Mouse (Mus musculus) hindbrain, postnatal 0 days (tissue): ENCODE results near the gene Anp32b. TPM values are rescaled to one million over a fixed set of nuclear protein-coding genes. Genes with fewer than 3 reads are reported as not detected.

Experiments
- ATAC-seq: fragments of 200-750 bp; cut with Nextera tagmentation; 2 replicates; pipeline ENCODE4 v1.8.0; 2017; ENCODE audit warnings: mild to moderate bottlenecking, moderate TSS enrichment, moderate library complexity
- DNase-seq: peaks from one replicate; pipeline ENCODE4 v3.0.0-alpha.2; 2015; ENCODE audit warnings: low spot score
- H3K27ac ChIP-seq: fragments of 300-500 bp; sonication (generic); 2 replicates; pipeline ENCODE4 v1.5.1; 2014; ENCODE audit warnings: mild to moderate bottlenecking
- H3K27me3 ChIP-seq: fragments of 300-500 bp; sonication (generic); 2 replicates; pipeline ENCODE4 v1.6.1; 2014; ENCODE audit warnings: low read length, mixed read lengths; ENCODE audit not compliant: insufficient read depth
- H3K36me3 ChIP-seq: fragments of 300-500 bp; sonication (generic); 2 replicates; pipeline ENCODE4 v1.6.1; 2014; ENCODE audit warnings: low read length, mixed read lengths; ENCODE audit not compliant: insufficient read depth
- H3K4me1 ChIP-seq: fragments of 300-500 bp; sonication (generic); 2 replicates; pipeline ENCODE4 v1.6.1; 2014; ENCODE audit warnings: antibody characterized with exemption, low read length, mixed read lengths; ENCODE audit not compliant: insufficient read depth
- H3K4me2 ChIP-seq: fragments of 300-500 bp; sonication (generic); 2 replicates; pipeline ENCODE4 v1.6.1; 2014; ENCODE audit warnings: low read depth, mild to moderate bottlenecking, low read length, moderate library complexity, mixed read lengths
- H3K4me3 ChIP-seq: fragments of 300-500 bp; sonication (generic); 2 replicates; pipeline ENCODE4 v1.5.1; 2014; ENCODE audit warnings: low read length
- H3K9ac ChIP-seq: fragments of 300-500 bp; sonication (generic); replicated peaks from 2 replicates; pipeline ENCODE4 v1.6.1; 2014; ENCODE audit warnings: mild to moderate bottlenecking, low read length, moderate library complexity, mixed read lengths
- H3K9me3 ChIP-seq: fragments of 300-500 bp; sonication (generic); 2 replicates; pipeline ENCODE4 v1.6.1; 2016; ENCODE audit warnings: low read length, mixed read lengths
- CTCF ChIP-seq: IDR thresholded peaks from 2 replicates; pipeline ENCODE4 v1.5.1; 2016; ENCODE audit warnings: antibody characterized with exemption, control low read depth, low read depth
- WGBS: fragments of 180-500 bp; shearing (Covaris S2); extraction: QIAGEN DNeasy Blood & Tissue Kit; methylation state at CpG from one replicate; pipeline ENCODE4 v1.1.7; 2014; 5-methylcytosine and 5-hydroxymethylcytosine counted together
- polyA plus RNA-seq: library from polyadenylated mRNA; unstranded; fragments of >200 nt; fragmentation: Nextera tagmentation; extraction: Ambion mirVana; gene quantifications from 2 replicates; pipeline ENCODE4 v1.2.1, GENCODE M21; 2015
- total RNA-seq: library from RNA; depleted of rRNA; stranded (reverse); fragments of >200 nt; gene quantifications from 2 replicates; pipeline ENCODE4 v1.2.3, GENCODE M21; 2014

Gene Anp32b
- total and polyA plus RNA-seq, 2 experiments from 2014 or later, result 2.3 to 68.7 TPM

DNA sequence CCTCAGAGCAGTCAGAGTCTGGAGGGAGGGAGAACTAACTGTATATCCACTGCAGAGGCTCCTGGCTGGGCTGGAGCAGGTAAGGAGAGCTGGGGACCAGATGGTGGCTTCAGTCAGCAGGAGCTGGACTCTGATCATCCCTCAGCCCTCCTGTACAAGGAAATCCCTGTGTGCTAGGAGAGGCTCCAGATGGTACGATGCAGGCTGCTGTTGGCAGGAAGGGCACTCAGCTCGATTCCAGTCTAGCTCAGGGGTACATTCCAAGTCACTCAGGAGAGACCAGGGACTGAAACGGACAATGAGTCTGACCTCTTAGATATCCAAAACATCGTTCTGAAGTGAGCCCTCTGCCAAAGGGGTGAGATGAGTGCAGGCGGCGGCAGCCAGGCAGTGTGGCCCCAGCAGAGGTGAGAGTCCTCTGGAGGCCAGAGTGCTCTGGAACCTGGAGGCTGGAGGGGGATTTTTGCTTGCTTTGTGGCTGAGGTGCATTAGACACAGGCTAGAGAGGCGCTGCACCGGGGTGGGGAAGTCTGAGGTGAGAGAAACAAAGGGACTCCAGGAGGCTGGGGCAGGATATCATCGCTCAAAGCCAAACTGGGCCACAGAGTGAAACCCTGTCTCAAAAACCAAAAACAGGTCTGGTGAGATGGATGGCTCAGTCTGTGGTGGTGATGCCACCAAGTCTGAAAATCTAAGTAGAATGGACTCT, 5.3 kb upstream of the Anp32b start:
- no peak overlapping the region for H3K27ac ChIP-seq
- H3K4me3 ChIP-seq, result no peak overlapping the region
- H3K9ac ChIP-seq, result no peak overlapping the region
- no peaks in the 10 kb centered on the region for H3K36me3 ChIP-seq
- ATAC-seq, result 0 out of 2 replicates have a peak, but pooled peaks have one; percentile 28
- 39% methylated on average over 9 of the region's 9 CpGs for WGBS
- TF ChIP-seq CTCF, result no peak
- no peak for DNase-seq
- no peaks in the 10 kb centered on the region for H3K27me3 ChIP-seq
- no peak overlapping the region for H3K4me2 ChIP-seq
- 0 out of 2 replicates have a peak, but pooled peaks cover 2% of the 10 kb centered on the region for H3K4me1 ChIP-seq
- H3K9me3 ChIP-seq, result no peaks in the 10 kb centered on the region

GRCm38 (mm10) chr4:46447461-46447860, 3.2 kb upstream of the Anp32b start:
- Histone ChIP-seq H3K4me2 (no peak overlapping the region), H3K27me3 (no peaks in the 10 kb centered on the region), H3K4me3 (no peak overlapping the region), H3K9me3 (no peaks in the 10 kb centered on the region), H3K27ac (no peak overlapping the region), H3K4me1 (0 out of 2 replicates have a peak, but pooled peaks cover 4% of the 10 kb centered on the region), H3K36me3 (no peaks in the 10 kb centered on the region), H3K9ac (no peak overlapping the region)
- ATAC-seq (no peak), DNase-seq (no peak)
- no peak for TF ChIP-seq CTCF
- WGBS, result 52% methylated on average over 1 of the region's 1 CpGs

- TF ChIP-seq CTCF, result no peak
- peaks cover 14% of the 10 kb centered on the region for H3K4me1 ChIP-seq
- no peak overlapping the region for H3K9ac ChIP-seq
- 23% methylated on average over 6 of the region's 6 CpGs for WGBS
- DNase-seq (peak; percentile 30), ATAC-seq (no peak)
- H3K27me3 ChIP-seq, result no peaks in the 10 kb centered on the region
- no peaks in the 10 kb centered on the region for H3K36me3 ChIP-seq
- H3K4me2 ChIP-seq, result no peak overlapping the region
- H3K27ac ChIP-seq, result no peak overlapping the region
- H3K4me3 ChIP-seq, result no peak overlapping the region
- no peaks in the 10 kb centered on the region for H3K9me3 ChIP-seq
Measured at GRCm38 (mm10) chr4:46448886-46449285, 1.8 kb upstream of the Anp32b start.

DNA sequence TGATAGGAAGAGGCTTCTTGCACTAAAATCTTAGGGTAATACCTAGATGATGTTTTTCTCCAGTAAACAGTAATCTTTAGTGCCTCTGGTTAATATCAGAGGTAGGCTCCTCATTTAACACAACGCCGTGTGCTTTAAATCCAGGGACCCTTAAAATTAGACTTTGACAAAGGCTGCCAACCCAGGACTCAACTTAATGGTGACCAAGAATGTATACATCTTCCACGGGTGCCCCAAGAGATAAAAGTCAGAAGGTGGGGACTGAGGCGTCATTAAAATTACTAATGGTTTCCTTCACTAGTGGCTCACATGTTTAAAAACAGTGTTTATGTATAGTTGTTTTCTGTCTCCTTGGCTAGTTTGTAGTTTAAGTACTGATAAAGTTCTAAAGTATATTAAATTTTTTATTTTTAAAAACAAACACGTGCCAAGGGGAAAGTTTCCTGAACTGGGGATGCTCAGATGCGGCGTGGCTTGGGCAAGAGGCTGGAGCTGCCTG, 633 bp upstream of the Anp32b start:
- DNase-seq, result no peak
- no peaks in the 10 kb centered on the region for H3K27me3 ChIP-seq
- H3K4me2 ChIP-seq, result peak overlapping the region; percentile 70
- no peak for ATAC-seq
- peak overlapping the region; percentile 96; the same call in 1 of the 2 replicates for H3K27ac ChIP-seq
- H3K36me3 ChIP-seq, result no peaks in the 10 kb centered on the region
- H3K9me3 ChIP-seq, result no peaks in the 10 kb centered on the region
- H3K4me1 ChIP-seq, result peaks cover 14% of the 10 kb centered on the region
- H3K9ac ChIP-seq, result peak overlapping the region; percentile 93
- TF ChIP-seq CTCF, result no peak
- peak overlapping the region; percentile 88 for H3K4me3 ChIP-seq
- 32% methylated on average over 7 of the region's 7 CpGs for WGBS

DNA sequence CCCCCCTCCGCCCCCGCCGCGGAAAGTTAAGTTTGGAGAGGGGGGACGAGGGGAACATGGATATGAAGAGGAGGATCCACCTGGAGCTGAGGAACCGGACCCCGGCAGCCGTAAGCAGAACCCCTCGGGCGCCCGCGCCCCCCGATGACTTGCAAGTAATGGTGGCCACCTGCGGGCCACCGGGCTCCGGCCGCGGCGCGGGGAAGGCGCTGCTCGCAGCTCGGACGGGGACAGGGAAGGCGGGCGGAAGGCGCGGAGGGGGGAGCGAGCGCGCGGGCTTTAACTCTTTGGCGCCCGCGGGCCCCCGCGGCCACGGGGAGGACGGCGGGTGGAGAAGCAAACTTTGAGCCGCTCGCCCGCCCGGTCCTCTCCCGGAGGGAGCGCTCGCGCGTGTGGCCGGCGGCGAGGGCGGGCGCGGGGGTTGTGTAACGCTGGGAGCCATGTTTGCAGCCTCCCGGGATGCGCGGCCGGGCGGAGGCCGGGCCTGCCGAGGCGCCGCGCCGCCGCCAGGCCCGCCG, 597 bp downstream of the Anp32b start:
- ATAC-seq, result peak; percentile 32
- H3K9me3 ChIP-seq, result no peaks in the 10 kb centered on the region
- peak overlapping the region; percentile 88 for H3K4me3 ChIP-seq
- H3K4me2 ChIP-seq, result peak overlapping the region; percentile 70
- H3K9ac ChIP-seq, result peak overlapping the region; percentile 93
- under 1% methylated on average over 31 of the region's 70 CpGs for WGBS
- peak overlapping the region; percentile 96 for H3K27ac ChIP-seq
- no peaks in the 10 kb centered on the region for H3K36me3 ChIP-seq
- no peak for TF ChIP-seq CTCF
- peak; percentile 73 for DNase-seq
- H3K27me3 ChIP-seq, result no peaks in the 10 kb centered on the region
- peaks cover 14% of the 10 kb centered on the region for H3K4me1 ChIP-seq

DNA sequence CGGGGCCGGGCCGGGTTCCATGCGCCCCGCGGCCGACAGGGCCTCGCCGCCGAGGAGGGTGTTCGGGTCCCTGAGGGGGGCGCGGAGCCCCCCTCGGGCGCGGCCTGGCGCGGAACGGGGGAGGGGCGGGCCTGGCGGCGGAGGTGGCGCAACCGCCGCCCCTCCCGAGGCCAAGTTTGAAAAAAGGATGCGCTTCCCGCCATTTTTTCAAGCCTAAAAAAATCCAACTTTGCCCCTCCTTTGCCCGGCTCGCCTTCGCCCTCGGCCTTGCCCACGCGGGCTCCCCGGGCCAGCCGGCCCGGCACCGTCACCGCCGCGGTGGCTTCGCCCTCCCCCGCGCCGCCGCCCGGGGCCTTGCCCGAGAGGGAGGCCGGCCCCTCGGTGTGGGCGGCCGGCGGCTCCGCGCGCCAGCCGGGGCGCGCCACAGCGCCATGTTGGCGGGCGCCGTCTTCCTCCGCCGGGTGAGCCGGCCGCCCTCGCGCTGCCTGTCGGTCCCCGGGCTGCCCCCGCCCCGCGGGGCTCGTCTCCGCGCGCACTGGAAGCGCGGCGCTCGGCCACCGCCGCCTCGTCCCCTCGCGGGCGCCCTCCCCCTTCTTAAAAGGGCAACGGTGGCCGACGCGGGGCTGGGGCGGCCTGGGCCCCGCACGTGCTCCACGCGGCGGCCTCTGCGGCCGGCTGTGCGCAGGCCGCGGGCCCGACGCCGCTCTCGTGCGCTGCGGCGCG, 1.2 kb downstream of the Anp32b start:
- H3K27me3 ChIP-seq, result no peaks in the 10 kb centered on the region
- H3K9ac ChIP-seq, result peak overlapping the region; percentile 93
- peaks cover 14% of the 10 kb centered on the region for H3K4me1 ChIP-seq
- under 1% methylated on average over 84 of the region's 111 CpGs for WGBS
- H3K4me2 ChIP-seq, result peak overlapping the region; percentile 70
- peak overlapping the region; percentile 96 for H3K27ac ChIP-seq
- no peaks in the 10 kb centered on the region for H3K36me3 ChIP-seq
- no peak for TF ChIP-seq CTCF
- peak; percentile 75 for ATAC-seq
- DNase-seq, result peak; percentile 91
- H3K9me3 ChIP-seq, result no peaks in the 10 kb centered on the region
- peak overlapping the region; percentile 88 for H3K4me3 ChIP-seq
